Mouse (Mus musculus) neural tube, embryonic 11.5 days (tissue): ENCODE measurements around the gene 2610507B11Rik. TPM values are rescaled to one million over a fixed set of nuclear protein-coding genes. Genes with fewer than 3 reads are reported as not detected.
A peak's percentile ranks its signal among the peaks of the same experiment; 100 is the strongest.

Source experiments
- ATAC-seq: fragments of 200-750 bp; cut with Nextera tagmentation; 2 replicates; pipeline ENCODE4 v1.8.0; 2017; ENCODE audit warnings: moderate number of reproducible peaks, mild to moderate bottlenecking, moderate TSS enrichment, moderate library complexity; ENCODE audit not compliant: insufficient read depth, low FRiP score, low TSS enrichment
- DNase-seq: peaks from one replicate; pipeline ENCODE4 v3.0.0-alpha.2; 2015; ENCODE audit warnings: low spot score
- H3K27ac ChIP-seq: fragments of 300-500 bp; sonication (generic); 2 replicates; pipeline ENCODE4 v1.5.1; 2014; ENCODE audit warnings: low read depth, mild to moderate bottlenecking, low read length
- H3K27me3 ChIP-seq: fragments of 300-500 bp; sonication (generic); 2 replicates; pipeline ENCODE4 v1.6.1; 2014; ENCODE audit warnings: mild to moderate bottlenecking, low read length, mixed read lengths; ENCODE audit not compliant: control insufficient read depth, insufficient read depth
- H3K36me3 ChIP-seq: fragments of 300-500 bp; sonication (generic); 2 replicates; pipeline ENCODE4 v1.6.1; 2014; ENCODE audit warnings: mild to moderate bottlenecking, low read length, moderate library complexity, mixed read lengths; ENCODE audit not compliant: control insufficient read depth, insufficient read depth
- H3K4me1 ChIP-seq: fragments of 300-500 bp; sonication (generic); 2 replicates; pipeline ENCODE4 v1.6.1; 2014; ENCODE audit warnings: low read length, mixed read lengths; ENCODE audit not compliant: control insufficient read depth, insufficient read depth
- H3K4me2 ChIP-seq: fragments of 300-500 bp; sonication (generic); 2 replicates; pipeline ENCODE4 v1.6.1; 2014; ENCODE audit warnings: low read depth, mild to moderate bottlenecking, moderate library complexity
- H3K4me3 ChIP-seq: fragments of 300-500 bp; sonication (generic); 2 replicates; pipeline ENCODE4 v1.5.1; 2014; ENCODE audit warnings: low read depth, low read length
- H3K9ac ChIP-seq: fragments of 300-500 bp; sonication (generic); 2 replicates; pipeline ENCODE4 v1.6.1; 2014; ENCODE audit warnings: mild to moderate bottlenecking, low read length
- H3K9me3 ChIP-seq: fragments of 300-500 bp; sonication (generic); 2 replicates; pipeline ENCODE4 v1.6.1; 2016; ENCODE audit warnings: low read length; ENCODE audit not compliant: control insufficient read depth
- WGBS: fragments of 180-500 bp; shearing (Covaris S2); extraction: QIAGEN DNeasy Blood & Tissue Kit; methylation state at CpG from one replicate; pipeline ENCODE4 v1.1.7; 2014; 5-methylcytosine and 5-hydroxymethylcytosine counted together
- polyA plus RNA-seq: library from polyadenylated mRNA; unstranded; fragments of >200 nt; fragmentation: Nextera tagmentation; extraction: Ambion mirVana; gene quantifications from 2 replicates; pipeline ENCODE4 v1.2.1, GENCODE M21; 2014

The 2610507B11Rik gene
- polyA plus RNA-seq, 1 experiment from 2014 or later: 68.2 TPM

GRCm38 (mm10) chr11:78301357-78302084 is 40.0 kb downstream of the 2610507B11Rik start, which contains the start of gene Spag5:
Gene Spag5, plus strand, starts transcription at chr11:78301529.
- WGBS: under 1% methylated on average over 49 of the region's 49 CpGs
- Histone ChIP-seq H3K27me3 (no peaks in the 10 kb centered on the region), H3K36me3 (peaks cover 5% of the 10 kb centered on the region; the same call in 1 of the 2 replicates), H3K9ac (peak within 1 kb of the TSS; percentile 77), H3K9me3 (no peaks in the 10 kb centered on the region), H3K27ac (0 out of 2 replicates have a peak within 1 kb of the TSS, but pooled peaks have one; percentile 39), H3K4me3 (peak within 1 kb of the TSS; percentile 81), H3K4me2 (peak within 1 kb of the TSS; percentile 75), H3K4me1 (no peaks in the 10 kb centered on the region)
- DNase-seq (peak; percentile 93), ATAC-seq (peak; percentile 95)

- peaks cover 9% of the 10 kb centered on the region for H3K36me3 ChIP-seq
- WGBS: 95% methylated on average over 4 of the region's 4 CpGs
- no peak for ATAC-seq
Observed at GRCm38 (mm10) chr11:78305272-78305671, 43.7 kb downstream of the 2610507B11Rik start.

GRCm38 (mm10) chr11:78310861-78311511 is 49.4 kb downstream of the 2610507B11Rik start:
- no peaks in the 10 kb centered on the region for H3K9me3 ChIP-seq
- H3K27me3 ChIP-seq: no peaks in the 10 kb centered on the region
- H3K4me2 ChIP-seq: no peak overlapping the region
- no peak overlapping the region for H3K27ac ChIP-seq
- no peak overlapping the region for H3K4me3 ChIP-seq
- no peak for ATAC-seq
- H3K9ac ChIP-seq: no peak overlapping the region
- H3K4me1 ChIP-seq: no peaks in the 10 kb centered on the region
- 84% methylated on average over 8 of the region's 8 CpGs for WGBS
- no peak for DNase-seq
- peaks cover 30% of the 10 kb centered on the region for H3K36me3 ChIP-seq

More at GRCm38 (mm10) chr11:78305272-78305671, 43.7 kb downstream of the 2610507B11Rik start:
- Histone ChIP-seq H3K4me2 (no peak overlapping the region), H3K4me3 (no peak overlapping the region), H3K27me3 (no peaks in the 10 kb centered on the region), H3K9me3 (no peaks in the 10 kb centered on the region), H3K9ac (no peak overlapping the region), H3K4me1 (no peaks in the 10 kb centered on the region), H3K27ac (no peak overlapping the region)
- no peak for DNase-seq

GRCm38 (mm10) chr11:78313662-78314061 is 52.1 kb downstream of the 2610507B11Rik start:
- 100% methylated on average over 2 of the region's 2 CpGs for WGBS
- no peak overlapping the region for H3K4me2 ChIP-seq
- no peak for DNase-seq
- peaks cover 37% of the 10 kb centered on the region for H3K36me3 ChIP-seq
- H3K4me1 ChIP-seq: no peaks in the 10 kb centered on the region
- no peaks in the 10 kb centered on the region for H3K9me3 ChIP-seq
- H3K4me3 ChIP-seq: no peak overlapping the region
- H3K27me3 ChIP-seq: no peaks in the 10 kb centered on the region
- no peak overlapping the region for H3K9ac ChIP-seq
- ATAC-seq: no peak
- H3K27ac ChIP-seq: no peak overlapping the region

DNA sequence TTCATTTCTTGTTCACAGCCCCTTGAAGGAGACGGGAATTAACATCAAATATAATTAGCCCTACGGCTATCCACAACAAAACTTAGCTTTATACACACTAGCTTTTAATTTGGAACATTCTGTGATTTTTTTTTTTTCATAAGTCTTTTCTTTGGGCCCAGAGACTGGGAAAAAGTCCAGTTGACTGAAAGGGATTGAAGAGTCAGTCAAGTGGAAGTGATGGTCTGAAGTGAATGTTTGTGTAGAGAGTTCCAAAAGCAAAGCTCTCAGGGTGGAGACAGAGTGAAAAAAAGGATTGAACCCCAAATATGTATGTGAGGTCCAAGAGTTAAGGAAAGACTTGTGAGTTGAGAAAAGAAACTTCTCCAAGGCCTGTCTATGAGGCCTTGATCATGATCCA is 56.9 kb downstream of the 2610507B11Rik start:
- Histone ChIP-seq H3K9me3 (no peaks in the 10 kb centered on the region), H3K4me3 (no peak overlapping the region), H3K27me3 (no peaks in the 10 kb centered on the region), H3K27ac (no peak overlapping the region), H3K36me3 (peaks cover 39% of the 10 kb centered on the region), H3K4me1 (peaks cover 5% of the 10 kb centered on the region; the same call in 1 of the 2 replicates), H3K9ac (no peak overlapping the region), H3K4me2 (no peak overlapping the region)
- 89% methylated on average over 2 of the region's 2 CpGs for WGBS
- DNase-seq (no peak), ATAC-seq (no peak)

GRCm38 (mm10) chr11:78322076-78322831 is 60.7 kb downstream of the 2610507B11Rik start:
- H3K9ac ChIP-seq: no peak overlapping the region
- no peaks in the 10 kb centered on the region for H3K9me3 ChIP-seq
- DNase-seq (no peak), ATAC-seq (no peak)
- H3K27ac ChIP-seq: peak overlapping the region; percentile 4; the same call in 1 of the 2 replicates
- 79% methylated on average over 2 of the region's 2 CpGs for WGBS
- no peaks in the 10 kb centered on the region for H3K27me3 ChIP-seq
- 0 out of 2 replicates have a peak overlapping the region, but pooled peaks have one; percentile 9 for H3K4me2 ChIP-seq
- H3K4me1 ChIP-seq: peaks cover 5% of the 10 kb centered on the region; the same call in 1 of the 2 replicates
- H3K36me3 ChIP-seq: peaks cover 19% of the 10 kb centered on the region
- H3K4me3 ChIP-seq: no peak overlapping the region

GRCm38 (mm10) chr11:78322860-78323259 is 61.3 kb downstream of the 2610507B11Rik start, which contains the start of gene Aldoc:
Gene Aldoc, plus strand, starts transcription at chr11:78322968.
- peaks cover 5% of the 10 kb centered on the region; the same call in 1 of the 2 replicates for H3K4me1 ChIP-seq
- H3K9ac ChIP-seq: no peak within 1 kb of the TSS
- H3K9me3 ChIP-seq: no peaks in the 10 kb centered on the region
- 4% methylated on average over 15 of the region's 15 CpGs for WGBS
- no peak within 1 kb of the TSS for H3K4me3 ChIP-seq
- DNase-seq: peak; percentile 43
- H3K27ac ChIP-seq: peak within 1 kb of the TSS; percentile 4; the same call in 1 of the 2 replicates
- H3K4me2 ChIP-seq: 0 out of 2 replicates have a peak within 1 kb of the TSS, but pooled peaks have one; percentile 9
- peaks cover 14% of the 10 kb centered on the region for H3K36me3 ChIP-seq
- no peaks in the 10 kb centered on the region for H3K27me3 ChIP-seq
- no peak for ATAC-seq

DNA sequence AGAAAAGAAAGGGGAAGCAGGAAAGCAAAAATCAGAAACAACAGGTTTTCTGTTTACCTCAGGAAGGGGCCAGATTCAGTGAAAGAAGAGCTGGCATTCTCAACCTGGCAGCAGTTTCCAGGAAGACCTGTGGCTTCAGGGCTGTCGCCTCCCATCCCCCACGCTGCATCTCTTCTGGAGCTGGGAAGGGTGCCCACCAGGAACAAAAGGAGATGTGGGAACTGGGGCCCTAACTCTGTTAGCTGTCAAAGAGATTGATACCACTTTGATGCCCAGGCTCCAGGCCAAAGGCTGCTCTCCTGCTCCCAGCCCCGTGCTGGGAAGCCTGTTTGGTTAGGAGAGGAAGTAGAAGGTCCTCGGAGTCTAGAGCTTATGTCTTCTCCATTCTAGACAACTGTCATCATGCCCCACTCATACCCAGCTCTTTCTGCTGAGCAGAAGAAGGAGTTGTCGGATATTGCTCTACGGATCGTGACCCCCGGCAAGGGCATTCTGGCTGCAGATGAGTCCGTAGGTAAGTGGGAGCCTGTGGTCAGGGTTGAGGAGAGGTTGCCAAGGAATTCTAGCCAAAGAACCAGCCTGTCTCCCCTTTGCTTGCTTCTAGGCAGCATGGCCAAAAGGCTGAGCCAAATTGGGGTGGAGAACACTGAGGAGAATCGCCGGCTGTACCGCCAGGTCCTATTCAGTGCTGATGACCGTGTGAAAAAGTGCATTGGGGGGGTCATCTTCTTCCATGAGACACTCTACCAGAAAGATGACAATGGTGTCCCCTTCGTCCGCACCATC is 62.6 kb downstream of the 2610507B11Rik start:
- ATAC-seq (no peak), DNase-seq (no peak)
- no peaks in the 10 kb centered on the region for H3K9me3 ChIP-seq
- peaks cover 10% of the 10 kb centered on the region; the same call in 1 of the 2 replicates for H3K4me1 ChIP-seq
- 81% methylated on average over 15 of the region's 15 CpGs for WGBS
- H3K4me3 ChIP-seq: no peak overlapping the region
- no peaks in the 10 kb centered on the region for H3K27me3 ChIP-seq
- H3K9ac ChIP-seq: no peak overlapping the region
- H3K4me2 ChIP-seq: no peak overlapping the region
- no peak overlapping the region for H3K27ac ChIP-seq
- peaks cover 11% of the 10 kb centered on the region for H3K36me3 ChIP-seq
